Mouse (Mus musculus) adrenal gland, adult (tissue): ENCODE measurements around the gene Tgif2.
"Not testable (repeated sequence)": the region's sequence is repeated elsewhere in the genome, so short reads cannot be mapped to it uniquely, and the experiment has no call there.

Experiments
- DNase-seq, 2 experiments: peaks; one replicate each; pipeline ENCODE4 v3.0.0; 2022 to 2023; ENCODE audit warnings: low spot score in 1 of 2; ENCODE audit not compliant: inconsistent age in 2 of 2

Tgif2 gene

GRCm38 (mm10) chr2:156842711-156843110 is 2.9 kb downstream of the Tgif2 start:
- no peak for DNase-seq

GRCm38 (mm10) chr2:156843331-156843730 is 3.5 kb downstream of the Tgif2 start:
- DNase-seq: no peak

GRCm38 (mm10) chr2:156844715-156845114 is 4.9 kb downstream of the Tgif2 start:
- no peak for DNase-seq

GRCm38 (mm10) chr2:156847653-156848052 is 7.8 kb downstream of the Tgif2 start:
- peak in 1 of 2 experiments; percentile 53 for DNase-seq

- no peak for DNase-seq
These were observed 8.8 kb downstream of the Tgif2 start for GRCm38 (mm10) chr2:156848526-156849182.

- DNase-seq: no peak
These were observed 10.7 kb downstream of the Tgif2 start for GRCm38 (mm10) chr2:156850505-156850904.

- DNase-seq: not testable (repeated sequence)
These were observed 13.8 kb downstream of the Tgif2 start for GRCm38 (mm10) chr2:156853584-156853983.

- peak; percentile 30 to 69 for DNase-seq
These were observed 14.4 kb downstream of the Tgif2 start for GRCm38 (mm10) chr2:156853999-156854771.

- no peak for DNase-seq
These were observed 16.5 kb downstream of the Tgif2 start for GRCm38 (mm10) chr2:156856311-156856710.

GRCm38 (mm10) chr2:156857385-156857791 is 17.6 kb downstream of the Tgif2 start:
- DNase-seq: no peak

- no peak for DNase-seq
These were observed 18.0 kb downstream of the Tgif2 start, which contains the start of gene 4930518I15Rik for GRCm38 (mm10) chr2:156857835-156858234. Gene 4930518I15Rik, minus strand, starts transcription at chr2:156857946.

- no peak for DNase-seq
These were observed 18.9 kb downstream of the Tgif2 start for GRCm38 (mm10) chr2:156858671-156859070.

- DNase-seq: peak; percentile 57 to 80
These were observed 22.4 kb downstream of the Tgif2 start for GRCm38 (mm10) chr2:156862041-156862717.

GRCm38 (mm10) chr2:156862772-156863486 is 23.1 kb downstream of the Tgif2 start, which contains the start of gene Rab5if:
Gene Rab5if, plus strand, starts transcription at chr2:156863128.
- DNase-seq: peak; percentile 99

- peak; percentile 85 to 94 for DNase-seq
These were observed 23.8 kb downstream of the Tgif2 start for GRCm38 (mm10) chr2:156863487-156864160.

- peak; percentile 31 to 68 for DNase-seq
These were observed 24.7 kb downstream of the Tgif2 start for GRCm38 (mm10) chr2:156864481-156864880.

GRCm38 (mm10) chr2:156868994-156869393 is 29.2 kb downstream of the Tgif2 start:
- peak in 1 of 2 experiments; percentile 70 for DNase-seq

GRCm38 (mm10) chr2:156869554-156869953 is 29.7 kb downstream of the Tgif2 start:
- no peak for DNase-seq

- peak; percentile 59 to 84 for DNase-seq
These were observed 30.7 kb downstream of the Tgif2 start for GRCm38 (mm10) chr2:156870519-156870918.

- peak; percentile 33 to 78 for DNase-seq
These were observed 33.8 kb downstream of the Tgif2 start for GRCm38 (mm10) chr2:156873629-156874028.
